Mouse (Mus musculus): ENCODE results near the gene Psmd3. TPM values are rescaled to one million over a fixed set of nuclear protein-coding genes. Genes with fewer than 3 reads are reported as not detected.
"Not testable (repeated sequence)": the region's sequence is repeated elsewhere in the genome, so short reads cannot be mapped to it uniquely, and the experiment has no call there.

Psmd3 gene
- polyA plus RNA-seq, 1 experiment from 2014 or later: 201 TPM

GRCm38 (mm10) chr11:98660517-98660916 is 21.8 kb upstream of the Psmd3 start:
- Histone ChIP-seq H3K4me2 (no peak overlapping the region), H3K9me3 (ENCODE audit: control insufficient read depth, low read length) (no peaks in the 10 kb centered on the region), H3K9ac (ENCODE audit: low read depth, low read length) (no peak overlapping the region), H3K27ac (ENCODE audit: low read depth, low read length) (no peak overlapping the region), H3K4me1 (replicated peaks; ENCODE audit: control insufficient read depth, insufficient read depth, low read length) (no peaks in the 10 kb centered on the region), H3K27me3 (replicated peaks; ENCODE audit: control insufficient read depth, insufficient read depth, low read length) (peaks cover 4% of the 10 kb centered on the region), H3K36me3 (ENCODE audit: control insufficient read depth, insufficient read depth, low read length) (no peaks in the 10 kb centered on the region), H3K4me3 (ENCODE audit: low read depth, low read length) (no peak overlapping the region)
- WGBS: 17% methylated on average over 6 of the region's 6 CpGs
- ATAC-seq (replicated peaks; ENCODE audit: low FRiP score): no peak
- DNase-seq (ENCODE audit: low spot score): no peak

GRCm38 (mm10) chr11:98664091-98664490 is 18.3 kb upstream of the Psmd3 start, which contains the start of gene Gsdma:
Gene Gsdma, plus strand, starts transcription at chr11:98664351.
- H3K4me1 ChIP-seq (replicated peaks; ENCODE audit: control insufficient read depth, insufficient read depth, low read length): no peaks in the 10 kb centered on the region
- H3K27ac ChIP-seq (ENCODE audit: low read depth, low read length): no peak within 1 kb of the TSS
- no peaks in the 10 kb centered on the region for H3K36me3 ChIP-seq (ENCODE audit: control insufficient read depth, insufficient read depth, low read length)
- H3K4me3 ChIP-seq (ENCODE audit: low read depth, low read length): no peak within 1 kb of the TSS
- 18% methylated on average over 4 of the region's 4 CpGs for WGBS
- no peak within 1 kb of the TSS for H3K4me2 ChIP-seq
- DNase-seq (ENCODE audit: low spot score) (no peak), ATAC-seq (replicated peaks; ENCODE audit: low FRiP score) (no peak)
- peaks cover 23% of the 10 kb centered on the region for H3K27me3 ChIP-seq (replicated peaks; ENCODE audit: control insufficient read depth, insufficient read depth, low read length)
- no peak within 1 kb of the TSS for H3K9ac ChIP-seq (ENCODE audit: low read depth, low read length)
- H3K9me3 ChIP-seq (ENCODE audit: control insufficient read depth, low read length): no peaks in the 10 kb centered on the region

- Histone ChIP-seq H3K36me3 (ENCODE audit: control insufficient read depth, insufficient read depth, low read length) (no peaks in the 10 kb centered on the region), H3K27me3 (replicated peaks; ENCODE audit: control insufficient read depth, insufficient read depth, low read length) (peaks cover 25% of the 10 kb centered on the region), H3K4me2 (no peak overlapping the region), H3K9me3 (ENCODE audit: control insufficient read depth, low read length) (no peaks in the 10 kb centered on the region), H3K4me1 (replicated peaks; ENCODE audit: control insufficient read depth, insufficient read depth, low read length) (peaks cover 10% of the 10 kb centered on the region), H3K27ac (ENCODE audit: low read depth, low read length) (no peak overlapping the region), H3K9ac (ENCODE audit: low read depth, low read length) (no peak overlapping the region), H3K4me3 (ENCODE audit: low read depth, low read length) (no peak overlapping the region)
- DNase-seq (ENCODE audit: low spot score): no peak
- no peak for ATAC-seq (replicated peaks; ENCODE audit: low FRiP score)
- WGBS: 43% methylated on average over 2 of the region's 2 CpGs
These were observed 13.4 kb upstream of the Psmd3 start for GRCm38 (mm10) chr11:98668984-98669383.

GRCm38 (mm10) chr11:98671284-98671815 is 11.0 kb upstream of the Psmd3 start:
- 47% methylated on average over 3 of the region's 3 CpGs for WGBS
- Histone ChIP-seq H3K4me3 (ENCODE audit: low read depth, low read length) (no peak overlapping the region), H3K9ac (ENCODE audit: low read depth, low read length) (no peak overlapping the region), H3K4me1 (replicated peaks; ENCODE audit: control insufficient read depth, insufficient read depth, low read length) (peaks cover 10% of the 10 kb centered on the region), H3K27ac (ENCODE audit: low read depth, low read length) (no peak overlapping the region), H3K27me3 (replicated peaks; ENCODE audit: control insufficient read depth, insufficient read depth, low read length) (peaks cover 25% of the 10 kb centered on the region), H3K4me2 (no peak overlapping the region), H3K9me3 (ENCODE audit: control insufficient read depth, low read length) (no peaks in the 10 kb centered on the region), H3K36me3 (ENCODE audit: control insufficient read depth, insufficient read depth, low read length) (no peaks in the 10 kb centered on the region)
- DNase-seq (ENCODE audit: low spot score): no peak
- no peak for ATAC-seq (replicated peaks; ENCODE audit: low FRiP score)

- H3K27ac ChIP-seq (ENCODE audit: low read depth, low read length): no peak overlapping the region
- no peak overlapping the region for H3K4me3 ChIP-seq (ENCODE audit: low read depth, low read length)
- no peak overlapping the region for H3K4me2 ChIP-seq
- no peaks in the 10 kb centered on the region for H3K9me3 ChIP-seq (ENCODE audit: control insufficient read depth, low read length)
- peaks cover 10% of the 10 kb centered on the region for H3K4me1 ChIP-seq (replicated peaks; ENCODE audit: control insufficient read depth, insufficient read depth, low read length)
- WGBS: 37% methylated on average over 5 of the region's 5 CpGs
- no peak overlapping the region for H3K9ac ChIP-seq (ENCODE audit: low read depth, low read length)
- peaks cover 20% of the 10 kb centered on the region for H3K27me3 ChIP-seq (replicated peaks; ENCODE audit: control insufficient read depth, insufficient read depth, low read length)
- no peaks in the 10 kb centered on the region for H3K36me3 ChIP-seq (ENCODE audit: control insufficient read depth, insufficient read depth, low read length)
- ATAC-seq (replicated peaks; ENCODE audit: low FRiP score): no peak
- no peak for DNase-seq (ENCODE audit: low spot score)
These were observed 10.5 kb upstream of the Psmd3 start for GRCm38 (mm10) chr11:98671857-98672256.

GRCm38 (mm10) chr11:98672482-98672881 is 9.9 kb upstream of the Psmd3 start:
- H3K4me2 ChIP-seq: no peak overlapping the region
- no peaks in the 10 kb centered on the region for H3K36me3 ChIP-seq (ENCODE audit: control insufficient read depth, insufficient read depth, low read length)
- H3K27ac ChIP-seq (ENCODE audit: low read depth, low read length): no peak overlapping the region
- H3K4me1 ChIP-seq (replicated peaks; ENCODE audit: control insufficient read depth, insufficient read depth, low read length): peaks cover 10% of the 10 kb centered on the region
- ATAC-seq (replicated peaks; ENCODE audit: low FRiP score): no peak
- WGBS: 55% methylated on average over 5 of the region's 5 CpGs
- no peak overlapping the region for H3K9ac ChIP-seq (ENCODE audit: low read depth, low read length)
- peaks cover 14% of the 10 kb centered on the region for H3K27me3 ChIP-seq (replicated peaks; ENCODE audit: control insufficient read depth, insufficient read depth, low read length)
- no peak overlapping the region for H3K4me3 ChIP-seq (ENCODE audit: low read depth, low read length)
- H3K9me3 ChIP-seq (ENCODE audit: control insufficient read depth, low read length): no peaks in the 10 kb centered on the region
- no peak for DNase-seq (ENCODE audit: low spot score)

GRCm38 (mm10) chr11:98673136-98673535 is 9.2 kb upstream of the Psmd3 start:
- 2% methylated on average over 6 of the region's 7 CpGs for WGBS
- not testable (repeated sequence) for H3K4me3 ChIP-seq (ENCODE audit: low read depth, low read length); H3K27me3 ChIP-seq (replicated peaks; ENCODE audit: control insufficient read depth, insufficient read depth, low read length); H3K9me3 ChIP-seq (ENCODE audit: control insufficient read depth, low read length); DNase-seq (ENCODE audit: low spot score); H3K27ac ChIP-seq (ENCODE audit: low read depth, low read length); H3K9ac ChIP-seq (ENCODE audit: low read depth, low read length); H3K36me3 ChIP-seq (ENCODE audit: control insufficient read depth, insufficient read depth, low read length)
- peak overlapping the region; percentile 33 for H3K4me2 ChIP-seq
- ATAC-seq (replicated peaks; ENCODE audit: low FRiP score): peak; percentile 57
- H3K4me1 ChIP-seq (replicated peaks; ENCODE audit: control insufficient read depth, insufficient read depth, low read length): peaks cover 10% of the 10 kb centered on the region

GRCm38 (mm10) chr11:98675829-98676363 is 6.5 kb upstream of the Psmd3 start:
- WGBS: 26% methylated on average over 7 of the region's 7 CpGs

GRCm38 (mm10) chr11:98680023-98680422 is 2.3 kb upstream of the Psmd3 start:
- Histone ChIP-seq H3K9me3 (ENCODE audit: control insufficient read depth, low read length) (no peaks in the 10 kb centered on the region), H3K27ac (ENCODE audit: low read depth, low read length) (no peak overlapping the region), H3K36me3 (ENCODE audit: control insufficient read depth, insufficient read depth, low read length) (no peaks in the 10 kb centered on the region), H3K4me2 (no peak overlapping the region), H3K4me3 (ENCODE audit: low read depth, low read length) (no peak overlapping the region), H3K9ac (ENCODE audit: low read depth, low read length) (no peak overlapping the region), H3K4me1 (replicated peaks; ENCODE audit: control insufficient read depth, insufficient read depth, low read length) (no peaks in the 10 kb centered on the region), H3K27me3 (replicated peaks; ENCODE audit: control insufficient read depth, insufficient read depth, low read length) (no peaks in the 10 kb centered on the region)
- ATAC-seq (replicated peaks; ENCODE audit: low FRiP score) (no peak), DNase-seq (ENCODE audit: low spot score) (no peak)
- WGBS: 100% methylated on average over 1 of the region's 1 CpGs

More at GRCm38 (mm10) chr11:98675829-98676363, 6.5 kb upstream of the Psmd3 start:
- DNase-seq (ENCODE audit: low spot score): no peak
- Histone ChIP-seq H3K36me3 (ENCODE audit: control insufficient read depth, insufficient read depth, low read length) (no peaks in the 10 kb centered on the region), H3K9me3 (ENCODE audit: control insufficient read depth, low read length) (no peaks in the 10 kb centered on the region), H3K4me3 (ENCODE audit: low read depth, low read length) (no peak overlapping the region), H3K9ac (ENCODE audit: low read depth, low read length) (no peak overlapping the region), H3K27me3 (replicated peaks; ENCODE audit: control insufficient read depth, insufficient read depth, low read length) (no peaks in the 10 kb centered on the region), H3K27ac (ENCODE audit: low read depth, low read length) (no peak overlapping the region), H3K4me1 (replicated peaks; ENCODE audit: control insufficient read depth, insufficient read depth, low read length) (peaks cover 10% of the 10 kb centered on the region), H3K4me2 (no peak overlapping the region)
- no peak for ATAC-seq (replicated peaks; ENCODE audit: low FRiP score)
